Mouse (Mus musculus): ENCODE data around the gene H2al1d. TPM values are rescaled to one million over a fixed set of nuclear protein-coding genes. Genes with fewer than 3 reads are reported as not detected.
A peak's percentile ranks its signal among the peaks of the same experiment; 100 is the strongest.

H2al1d gene
- polyA plus RNA-seq, 1 experiment from 2014 or later = not detected

DNA sequence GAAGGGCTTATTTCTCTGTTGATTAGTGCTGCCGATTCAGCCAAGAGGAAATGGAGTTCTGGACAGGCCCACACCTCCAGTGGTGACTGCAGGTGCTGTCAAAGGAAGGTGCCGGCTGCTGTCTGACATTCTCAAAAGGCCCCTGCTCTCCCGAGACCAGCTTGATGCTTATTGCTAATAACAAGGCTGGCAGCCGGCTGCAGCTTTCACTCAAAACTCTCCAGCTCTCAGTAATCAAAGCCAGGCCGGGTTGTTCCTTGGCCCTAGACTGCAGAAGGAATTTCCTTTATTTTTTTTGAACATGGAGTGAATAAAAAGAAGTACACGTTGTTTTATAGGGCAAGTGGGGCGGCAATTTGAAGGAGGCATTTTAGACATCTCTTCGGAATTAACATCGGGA lies 37.1 kb downstream of the H2al1d start:
- no peak for ATAC-seq (ENCODE audit: low FRiP score, low TSS enrichment)
- 65% methylated on average over 9 of the region's 9 CpGs for WGBS
- Histone ChIP-seq H3K9ac (replicated peaks; ENCODE audit: low read length) (no peak overlapping the region), H3K27ac (replicated peaks; ENCODE audit: low read depth, low read length) (no peak overlapping the region), H3K27me3 (ENCODE audit: control insufficient read depth, insufficient read depth, low read length) (no peaks in the 10 kb centered on the region), H3K36me3 (ENCODE audit: control insufficient read depth, insufficient read depth, low read length) (no peaks in the 10 kb centered on the region), H3K4me1 (ENCODE audit: control insufficient read depth, insufficient read depth, low read length) (no peaks in the 10 kb centered on the region), H3K9me3 (ENCODE audit: control insufficient read depth, low read length) (no peaks in the 10 kb centered on the region), H3K4me2 (ENCODE audit: low read length) (no peak overlapping the region), H3K4me3 (replicated peaks; ENCODE audit: low read depth, low read length) (no peak overlapping the region)
- DNase-seq = peak; percentile 45

DNA sequence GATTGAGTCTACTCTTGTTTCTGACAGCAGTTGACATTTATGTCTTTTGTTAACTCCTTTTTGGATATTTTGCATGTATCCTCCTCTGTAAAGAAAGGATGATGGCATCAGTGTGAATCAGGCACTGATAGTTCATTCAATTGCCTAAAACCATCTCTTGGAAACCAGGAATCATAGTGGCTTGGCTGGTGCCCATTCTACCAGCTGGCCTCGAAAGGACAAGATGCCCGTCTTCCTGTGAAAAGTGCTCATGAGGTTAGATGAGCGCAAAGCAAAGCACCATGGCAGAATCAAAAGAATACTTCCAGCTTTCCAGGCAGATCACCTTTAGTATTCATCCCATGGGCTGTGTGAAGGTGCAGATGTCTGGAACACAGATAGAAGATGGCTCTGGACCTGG lies 38.1 kb downstream of the H2al1d start:
- 88% methylated on average over 3 of the region's 3 CpGs for WGBS
- ATAC-seq (ENCODE audit: low FRiP score, low TSS enrichment) = no peak

More for the DNA sequence above, 38.1 kb downstream of the H2al1d start:
- H3K27me3 ChIP-seq (ENCODE audit: control insufficient read depth, insufficient read depth, low read length) = no peaks in the 10 kb centered on the region
- no peak overlapping the region for H3K27ac ChIP-seq (replicated peaks; ENCODE audit: low read depth, low read length)
- H3K9me3 ChIP-seq (ENCODE audit: control insufficient read depth, low read length) = no peaks in the 10 kb centered on the region
- no peaks in the 10 kb centered on the region for H3K4me1 ChIP-seq (ENCODE audit: control insufficient read depth, insufficient read depth, low read length)
- no peak overlapping the region for H3K4me3 ChIP-seq (replicated peaks; ENCODE audit: low read depth, low read length)
- H3K36me3 ChIP-seq (ENCODE audit: control insufficient read depth, insufficient read depth, low read length) = no peaks in the 10 kb centered on the region
- no peak overlapping the region for H3K4me2 ChIP-seq (ENCODE audit: low read length)
- no peak for DNase-seq
- H3K9ac ChIP-seq (replicated peaks; ENCODE audit: low read length) = no peak overlapping the region

Other genes starting within 250 kb of the H2al1d start
- not detected in 2 replicates for gene H2al1a, start 9.6 kb upstream of the H2al1d start, polyA plus RNA-seq (2014; fragmentation: Nextera tagmentation; extraction: Ambion mirVana)
- not detected in 2 replicates for gene H2al1b, start 6.4 kb upstream of the H2al1d start, polyA plus RNA-seq (2014; fragmentation: Nextera tagmentation; extraction: Ambion mirVana)
- gene H2al1c, start 3.2 kb upstream of the H2al1d start, polyA plus RNA-seq (2014; fragmentation: Nextera tagmentation; extraction: Ambion mirVana) = not detected in 2 replicates
- gene H2al1e, start 3.1 kb downstream of the H2al1d start, polyA plus RNA-seq (2014; fragmentation: Nextera tagmentation; extraction: Ambion mirVana) = not detected in 2 replicates
- gene H2al1f, start 6.3 kb downstream of the H2al1d start, polyA plus RNA-seq (2014; fragmentation: Nextera tagmentation; extraction: Ambion mirVana) = not detected in 2 replicates
- gene H2al1g, start 9.4 kb downstream of the H2al1d start, polyA plus RNA-seq (2014; fragmentation: Nextera tagmentation; extraction: Ambion mirVana) = not detected in 2 replicates
- not detected in 2 replicates for gene H2al1h, start 12.7 kb downstream of the H2al1d start, polyA plus RNA-seq (2014; fragmentation: Nextera tagmentation; extraction: Ambion mirVana)
- not detected in 2 replicates for gene H2al1i, start 15.8 kb downstream of the H2al1d start, polyA plus RNA-seq (2014; fragmentation: Nextera tagmentation; extraction: Ambion mirVana)
- gene H2al1j, start 19.0 kb downstream of the H2al1d start, polyA plus RNA-seq (2014; fragmentation: Nextera tagmentation; extraction: Ambion mirVana) = not detected in 2 replicates

Data from midbrain, embryonic 14.5 days (tissue).